Mouse (Mus musculus): ENCODE data around the gene Gpr179. TPM values are rescaled to one million over a fixed set of nuclear protein-coding genes. Genes with fewer than 3 reads are reported as not detected.

Gene Gpr179
- total and polyA plus RNA-seq, 3 experiments = 0.99 to 1.2 (median 1.2) TPM

GRCm38 (mm10) chr11:97287643-97288042, 64.2 kb downstream of the Gpr179 start:
- no peak for DNase-seq

GRCm38 (mm10) chr11:97286973-97287372, 64.9 kb downstream of the Gpr179 start:
- no peak for DNase-seq

GRCm38 (mm10) chr11:97285852-97286775, 65.8 kb downstream of the Gpr179 start:
- DNase-seq = peak; percentile 16

GRCm38 (mm10) chr11:97284854-97285253, 67.0 kb downstream of the Gpr179 start:
- DNase-seq = no peak

GRCm38 (mm10) chr11:97282179-97282578, 69.7 kb downstream of the Gpr179 start:
- no peak for DNase-seq

Other genes starting within 250 kb of the Gpr179 start
- gene Tbx21, start 236.7 kb downstream of the Gpr179 start, total RNA-seq (2021) = under 1 TPM; 0.26 to 0.31 TPM
- 0.53 and 0.73 TPM in 2 replicates for gene Tbx21, start 236.7 kb downstream of the Gpr179 start, polyA plus RNA-seq (2012; rRNA removed)
- gene Tbkbp1, start 200.6 kb downstream of the Gpr179 start, total RNA-seq (2021) = 10 to 100 TPM in 1 of 2 experiments, 1 to 10 TPM in 1; 9.7 to 13.1 TPM
- gene Tbkbp1, start 200.6 kb downstream of the Gpr179 start, polyA plus RNA-seq (2012; rRNA removed) = 33.8 and 53.8 TPM in 2 replicates
- 100 to 1,000 TPM in 1 of 2 experiments, 10 to 100 TPM in 1; 98.1 to 113 TPM for gene Kpnb1, start 164.2 kb downstream of the Gpr179 start, total RNA-seq (2021)
- 8.8 and 11.4 TPM in 2 replicates for gene Kpnb1, start 164.2 kb downstream of the Gpr179 start, polyA plus RNA-seq (2012; rRNA removed)
- 10 to 100 TPM; 69.2 to 70.2 TPM for gene Npepps, start 71.4 kb downstream of the Gpr179 start, total RNA-seq (2021)
- 29.8 and 34.3 TPM in 2 replicates for gene Npepps, start 71.4 kb downstream of the Gpr179 start, polyA plus RNA-seq (2012; rRNA removed)
- 10 to 100 TPM; 34.7 to 41.3 TPM for gene Mrpl45, start 36.4 kb downstream of the Gpr179 start, total RNA-seq (2021)
- gene Mrpl45, start 36.4 kb downstream of the Gpr179 start, polyA plus RNA-seq (2012; rRNA removed) = 9.5 and 10.9 TPM in 2 replicates
- 10 to 100 TPM; 20.3 to 20.8 TPM for gene Socs7, start 10.5 kb upstream of the Gpr179 start, total RNA-seq (2021)
- gene Socs7, start 10.5 kb upstream of the Gpr179 start, polyA plus RNA-seq (2012; rRNA removed) = 9.9 and 10.3 TPM in 2 replicates
- 10 to 100 TPM; 29.0 to 29.3 TPM for gene Arhgap23, start 63.5 kb upstream of the Gpr179 start, total RNA-seq (2021)
- gene Arhgap23, start 63.5 kb upstream of the Gpr179 start, polyA plus RNA-seq (2012; rRNA removed) = 96.3 and 106 TPM in 2 replicates
- under 1 TPM in 1 of 2 experiments, not detected in 1; 0.59 TPM for gene 4933428G20Rik, start 148.3 kb upstream of the Gpr179 start, total RNA-seq (2021)
- 0.07 and 0.09 TPM in 2 replicates for gene 4933428G20Rik, start 148.3 kb upstream of the Gpr179 start, polyA plus RNA-seq (2012; rRNA removed)
- 10 to 100 TPM; 11.2 to 13.9 TPM for gene Srcin1, start 224.1 kb upstream of the Gpr179 start, total RNA-seq (2021)
- gene Srcin1, start 224.1 kb upstream of the Gpr179 start, polyA plus RNA-seq (2012; rRNA removed) = 13.8 and 17.9 TPM in 2 replicates